Mouse (Mus musculus) ES-Bruce4 (cell line): ENCODE data around the gene Casz1. TPM values are rescaled to one million over a fixed set of nuclear protein-coding genes. Genes with fewer than 3 reads are reported as not detected.

ENCODE experiments used
- H3K27ac ChIP-seq: 2 replicates; pipeline ENCODE4 v1.5.1; 2012; ENCODE audit warnings: low read length, inconsistent platforms; ENCODE audit not compliant: insufficient read depth
- H3K27me3 ChIP-seq: 2 replicates; pipeline ENCODE4 v1.6.1; 2012; ENCODE audit warnings: mild to moderate bottlenecking, low read length, inconsistent platforms; ENCODE audit not compliant: control insufficient read depth, poor library complexity, insufficient read depth, severe bottlenecking
- H3K36me3 ChIP-seq: 2 replicates; pipeline ENCODE4 v1.6.1; 2012; ENCODE audit warnings: inconsistent platforms, mild to moderate bottlenecking, low read length, moderate library complexity; ENCODE audit not compliant: control insufficient read depth, poor library complexity, insufficient read depth, severe bottlenecking
- H3K4me1 ChIP-seq: one replicate; pipeline ENCODE4 v1.8.1; 2011; ENCODE audit warnings: low read length; ENCODE audit not compliant: control insufficient read depth, insufficient read depth
- H3K4me3 ChIP-seq: 2 replicates; pipeline ENCODE4 v1.5.1; 2011; ENCODE audit warnings: low read depth, mild to moderate bottlenecking, low read length
- H3K9ac ChIP-seq: 2 replicates; pipeline ENCODE4 v1.6.1; 2012; ENCODE audit warnings: low read depth, mild to moderate bottlenecking, inconsistent platforms; ENCODE audit not compliant: poor library complexity, severe bottlenecking
- H3K9me3 ChIP-seq: replicated peaks from 2 replicates; pipeline ENCODE4 v1.6.1; 2012; ENCODE audit warnings: mild to moderate bottlenecking, low read length, inconsistent platforms; ENCODE audit not compliant: control insufficient read depth, poor library complexity, insufficient read depth, severe bottlenecking
- CTCF ChIP-seq: IDR thresholded peaks from one replicate; pipeline ENCODE4 v1.8.1; 2011; ENCODE audit warnings: low read depth, low read length
- EP300 ChIP-seq: IDR thresholded peaks from 2 replicates; pipeline ENCODE4 v1.6.1; 2011; ENCODE audit warnings: low read depth, low read length; ENCODE audit not compliant: insufficient read depth
- POLR2A ChIP-seq: IDR thresholded peaks from one replicate; pipeline ENCODE4 v1.8.1; 2011; ENCODE audit warnings: low read length; ENCODE audit not compliant: insufficient read depth
- polyA plus RNA-seq: library from polyadenylated mRNA; stranded (reverse); fragments of >200 nt; gene quantifications from 2 replicates; pipeline ENCODE4 v1.2.4, GENCODE M21; 2011; ENCODE audit warnings: low read depth; ENCODE audit not compliant: missing spikeins, insufficient read depth, insufficient read length

Gene Casz1
- polyA plus RNA-seq, 1 experiment = 15.6 TPM

GRCm38 (mm10) chr4:148943099-148943498 lies 138.9 kb downstream of the Casz1 start:
- Histone ChIP-seq H3K27me3 (no peaks in the 10 kb centered on the region), H3K4me3 (no peak overlapping the region), H3K9me3 (no peaks in the 10 kb centered on the region), H3K9ac (no peak overlapping the region), H3K36me3 (no peaks in the 10 kb centered on the region), H3K27ac (no peak overlapping the region), H3K4me1 (peaks cover 1% of the 10 kb centered on the region)
- TF ChIP-seq CTCF = no peak
- no peak for TF ChIP-seq POLR2A
- TF ChIP-seq EP300 = no peak

- no peaks in the 10 kb centered on the region for H3K27me3 ChIP-seq
- no peak overlapping the region for H3K27ac ChIP-seq
- TF ChIP-seq CTCF (no peak), POLR2A (no peak), EP300 (no peak)
- H3K4me3 ChIP-seq = peak overlapping the region; percentile 49
- H3K9ac ChIP-seq = no peak overlapping the region
- H3K9me3 ChIP-seq = no peaks in the 10 kb centered on the region
- no peaks in the 10 kb centered on the region for H3K36me3 ChIP-seq
- peaks cover 3% of the 10 kb centered on the region for H3K4me1 ChIP-seq
Observed at GRCm38 (mm10) chr4:148945476-148945881, 141.2 kb downstream of the Casz1 start.

- H3K4me3 ChIP-seq = peak overlapping the region; percentile 49
- H3K27me3 ChIP-seq = no peaks in the 10 kb centered on the region
- H3K9ac ChIP-seq = peak overlapping the region; percentile 1; the same call in 1 of the 2 replicates
- H3K9me3 ChIP-seq = no peaks in the 10 kb centered on the region
- peaks cover 3% of the 10 kb centered on the region for H3K4me1 ChIP-seq
- H3K27ac ChIP-seq = no peak overlapping the region
- TF ChIP-seq POLR2A (no peak), EP300 (no peak), CTCF (no peak)
- no peaks in the 10 kb centered on the region for H3K36me3 ChIP-seq
Observed at GRCm38 (mm10) chr4:148946071-148946470, 141.8 kb downstream of the Casz1 start.

DNA sequence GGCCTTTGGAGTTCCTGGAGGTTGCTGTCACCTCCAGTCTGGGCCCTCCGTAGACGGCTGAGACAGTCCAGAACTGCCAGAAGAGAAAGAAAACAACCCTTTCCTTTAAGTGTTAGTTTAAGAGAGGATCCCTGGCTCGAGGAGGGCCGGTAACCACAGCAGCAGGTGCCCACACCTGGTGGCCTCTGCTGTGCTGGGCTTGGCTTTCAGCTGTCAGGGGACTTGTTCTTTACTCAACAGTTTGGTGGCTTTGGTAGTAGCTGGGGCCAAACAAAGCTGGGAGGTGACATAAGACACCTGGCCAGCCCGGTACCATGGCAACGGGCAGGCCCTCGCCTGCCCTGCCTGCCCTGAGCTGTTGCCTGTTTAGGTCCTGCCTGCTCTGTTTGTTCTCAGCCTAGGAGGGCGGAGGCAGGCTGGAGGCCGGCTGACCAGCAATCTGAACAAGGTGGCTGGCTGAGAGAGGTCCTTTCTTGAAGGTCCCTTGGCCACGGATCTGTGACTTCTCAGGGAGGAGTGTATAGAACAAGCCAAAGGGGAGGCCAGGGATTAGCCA lies 143.7 kb downstream of the Casz1 start:
- H3K27me3 ChIP-seq = no peaks in the 10 kb centered on the region
- H3K27ac ChIP-seq = no peak overlapping the region
- peaks cover 3% of the 10 kb centered on the region for H3K4me1 ChIP-seq

GRCm38 (mm10) chr4:148950487-148950886 lies 146.3 kb downstream of the Casz1 start:
- Histone ChIP-seq H3K4me1 (peaks cover 3% of the 10 kb centered on the region), H3K27me3 (no peaks in the 10 kb centered on the region), H3K27ac (no peak overlapping the region), H3K36me3 (no peaks in the 10 kb centered on the region), H3K4me3 (no peak overlapping the region), H3K9ac (no peak overlapping the region), H3K9me3 (no peaks in the 10 kb centered on the region)
- TF ChIP-seq CTCF = no peak
- no peak for TF ChIP-seq EP300
- TF ChIP-seq POLR2A = no peak

More for the DNA sequence above, 143.7 kb downstream of the Casz1 start:
- TF ChIP-seq EP300 = peak; percentile 40; the same call in 1 of the 2 replicates
- no peak for TF ChIP-seq CTCF
- Histone ChIP-seq H3K4me3 (no peak overlapping the region), H3K9me3 (no peaks in the 10 kb centered on the region), H3K9ac (no peak overlapping the region), H3K36me3 (no peaks in the 10 kb centered on the region)

DNA sequence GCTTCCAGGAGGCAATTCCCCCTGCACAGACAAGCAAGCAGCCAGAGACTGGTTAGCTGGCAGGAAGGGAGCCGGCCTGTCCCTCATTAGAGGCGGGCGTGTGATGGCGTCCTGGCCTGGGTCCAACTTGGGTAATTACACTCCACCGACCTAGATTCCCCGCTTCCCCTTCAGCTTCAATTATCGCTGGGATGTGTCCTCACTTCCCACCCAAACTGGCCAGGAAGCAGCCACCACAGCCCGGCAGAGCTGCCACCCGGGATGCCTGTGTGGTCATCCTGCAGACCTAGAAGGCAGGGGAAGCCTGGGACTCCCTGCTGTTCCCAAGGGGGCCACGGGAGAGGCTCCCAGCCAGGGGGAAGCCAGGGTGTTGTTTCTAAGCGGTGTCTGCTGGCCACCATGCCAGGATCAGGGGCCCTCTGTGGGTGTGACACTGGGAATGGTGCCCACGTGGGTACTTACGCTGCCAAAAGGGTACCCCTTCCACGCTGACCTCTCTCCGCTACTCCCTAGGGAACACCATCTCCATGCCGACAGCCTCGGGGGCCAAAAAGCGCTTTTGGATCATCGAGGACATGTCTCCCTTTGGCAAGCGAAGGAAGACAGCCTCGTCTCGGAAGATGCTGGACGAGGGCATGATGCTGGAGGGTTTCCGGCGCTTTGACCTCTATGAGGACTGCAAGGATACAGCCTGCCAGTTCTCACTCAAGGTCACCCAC lies 146.9 kb downstream of the Casz1 start:
- peaks cover 3% of the 10 kb centered on the region for H3K4me1 ChIP-seq
- no peak overlapping the region for H3K27ac ChIP-seq

More for the DNA sequence above, 146.9 kb downstream of the Casz1 start:
- no peak overlapping the region for H3K9ac ChIP-seq
- H3K27me3 ChIP-seq = no peaks in the 10 kb centered on the region
- TF ChIP-seq POLR2A = no peak
- no peak for TF ChIP-seq CTCF
- no peak overlapping the region for H3K4me3 ChIP-seq
- no peaks in the 10 kb centered on the region for H3K9me3 ChIP-seq
- no peaks in the 10 kb centered on the region for H3K36me3 ChIP-seq
